Mouse (Mus musculus) G1E-ER4 (cell line): ENCODE measurements around the gene Asic1. TPM values are rescaled to one million over a fixed set of nuclear protein-coding genes. Genes with fewer than 3 reads are reported as not detected.

Experiments
- GATA1 ChIP-seq: IDR thresholded peaks from one replicate; pipeline ENCODE4 v1.8.0; 2012; ENCODE audit warnings: low read length, inconsistent platforms
- polyA plus RNA-seq: library from polyadenylated mRNA; stranded (reverse); fragments of >175 nt; gene quantifications from 2 replicates; pipeline ENCODE4 v1.2.3, GENCODE M21; 2012

Gene Asic1
- polyA plus RNA-seq, 1 experiment, result not detected

- TF ChIP-seq GATA1, result no peak
These were observed 70.1 kb downstream of the Asic1 start for GRCm38 (mm10) chr15:99740229-99740628.

Other genes starting within 250 kb of the Asic1 start
- 19.4 and 25.1 TPM in 2 replicates for gene Nckap5l, start 212.6 kb upstream of the Asic1 start, polyA plus RNA-seq
- 10.7 and 13.2 TPM in 2 replicates for gene Bcdin3d, start 195.6 kb upstream of the Asic1 start, polyA plus RNA-seq
- not detected in 2 replicates for gene Faim2, start 142.2 kb upstream of the Asic1 start, polyA plus RNA-seq
- gene Aqp2, start 91.3 kb upstream of the Asic1 start, polyA plus RNA-seq, result not detected in 2 replicates
- not detected in 2 replicates for gene Aqp5, start 79.6 kb upstream of the Asic1 start, polyA plus RNA-seq
- not detected in 2 replicates for gene Aqp6, start 69.0 kb upstream of the Asic1 start, polyA plus RNA-seq
- gene Racgap1, start 18.7 kb upstream of the Asic1 start, polyA plus RNA-seq, result 19.2 and 25.9 TPM in 2 replicates
- 42.8 and 56.5 TPM in 2 replicates for gene Smarcd1, start 31.8 kb downstream of the Asic1 start, polyA plus RNA-seq
- 4.9 and 6.8 TPM in 2 replicates for gene Gm17349, start 35.1 kb downstream of the Asic1 start, polyA plus RNA-seq
- gene Gpd1, start 47.1 kb downstream of the Asic1 start, polyA plus RNA-seq, result not detected in 2 replicates
- 105 and 116 TPM in 2 replicates for gene Cox14, start 55.2 kb downstream of the Asic1 start, polyA plus RNA-seq
- 0.04 and 0.06 TPM in 2 replicates for gene Cers5, start 102.5 kb downstream of the Asic1 start, polyA plus RNA-seq
- gene Lima1, start 205.1 kb downstream of the Asic1 start, polyA plus RNA-seq, result 0.02 TPM in 1 of 2 replicates, not detected in the other